Mouse (Mus musculus): ENCODE data around the gene Arhgef7. TPM values are rescaled to one million over a fixed set of nuclear protein-coding genes. Genes with fewer than 3 reads are reported as not detected.

Arhgef7 gene
- total RNA-seq, 1 experiment = 33.0 TPM

DNA sequence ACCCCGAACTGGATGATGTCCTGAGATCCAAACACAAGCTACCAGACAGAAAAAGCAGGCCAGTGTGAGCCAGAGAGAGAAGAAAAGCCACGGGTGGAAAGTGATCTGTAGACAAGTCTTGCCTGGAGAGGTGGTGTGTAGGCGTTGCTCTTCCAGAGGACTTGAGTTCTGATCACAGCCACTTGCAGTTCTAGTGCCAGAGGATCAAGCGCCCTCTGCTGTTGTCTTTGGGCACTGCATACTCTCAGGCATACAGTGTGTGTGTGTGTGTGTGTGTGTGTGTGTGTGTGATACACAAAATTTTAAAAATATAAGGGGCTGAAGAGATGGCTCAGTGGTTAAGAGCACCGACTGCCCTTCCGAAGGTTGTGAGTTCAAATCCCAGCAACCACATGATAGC lies 15.3 kb upstream of the Arhgef7 start:
- H3K4me3 ChIP-seq (ENCODE audit: insufficient read depth in 1 of 2, low read depth in 1 of 2, low read length in 2 of 2, poor library complexity in 1 of 2, severe bottlenecking in 1 of 2) = no peak overlapping the region
- in situ Hi-C loops (cut with MboI; ENCODE audit: low sequenced_read_pairs in 2 of 2, unreplicated experiment in 2 of 2) = no loop called here
- no peak overlapping the region for H3K27ac ChIP-seq (ENCODE audit: insufficient read depth, low read depth, low read length, poor library complexity, severe bottlenecking)
- H3K9ac ChIP-seq (ENCODE audit: insufficient read depth, low read depth, low read length, poor library complexity, severe bottlenecking) = no peak overlapping the region
- H3K4me1 ChIP-seq (ENCODE audit: control insufficient read depth in 2 of 2, insufficient read depth in 2 of 2, low read length in 2 of 2, poor library complexity in 1 of 2) = 0 out of 4 replicates have a peak, but pooled peaks cover 0 to 2% of the 10 kb centered on the region in 2 experiments
- H3K9me3 ChIP-seq (ENCODE audit: control insufficient read depth, insufficient read depth, low read depth, low read length) = no peaks in the 10 kb centered on the region
- DNase-seq (ENCODE audit: low read depth, low spot score) = no peak
- TF ChIP-seq HCFC1 (IDR thresholded peaks at IDR 0.05; ENCODE audit: borderline replicate concordance, insufficient read depth, low read length) (no peak), ZC3H11A (IDR thresholded peaks at IDR 0.05; ENCODE audit: borderline replicate concordance, low read depth, low read length) (peak; percentile 51; the same call in 1 of the 2 replicates)
- no peaks in the 10 kb centered on the region for H3K36me3 ChIP-seq (ENCODE audit: control insufficient read depth, insufficient read depth, low read length, poor library complexity, severe bottlenecking)

DNA sequence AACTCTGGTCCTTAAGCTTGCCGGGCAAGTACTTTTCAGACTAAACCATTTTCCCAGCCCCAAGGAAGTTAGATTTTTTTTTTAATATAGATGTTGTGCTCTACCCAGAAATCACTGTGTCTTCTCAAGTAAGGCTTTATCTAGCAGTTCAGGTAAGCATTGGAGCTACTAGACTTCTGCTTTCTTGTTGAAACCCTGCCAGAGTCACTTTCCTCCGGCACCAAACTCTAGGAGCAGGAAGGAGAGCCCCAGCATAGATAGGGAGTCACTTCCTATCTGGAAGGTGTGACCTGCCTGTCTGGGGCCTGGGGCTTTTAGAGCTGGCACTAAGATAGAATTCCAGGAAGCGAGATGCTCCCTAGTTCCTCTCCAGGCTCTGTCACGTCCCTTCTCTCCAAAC lies 10.3 kb upstream of the Arhgef7 start:
- no peak for DNase-seq (ENCODE audit: low read depth, low spot score)
- Histone ChIP-seq H3K4me1 (ENCODE audit: control insufficient read depth in 2 of 2, insufficient read depth in 2 of 2, low read length in 2 of 2, poor library complexity in 1 of 2) (no peaks in the 10 kb centered on the region), H3K27ac (ENCODE audit: insufficient read depth, low read depth, low read length, poor library complexity, severe bottlenecking) (no peak overlapping the region), H3K4me3 (ENCODE audit: insufficient read depth in 1 of 2, low read depth in 1 of 2, low read length in 2 of 2, poor library complexity in 1 of 2, severe bottlenecking in 1 of 2) (no peak overlapping the region), H3K9me3 (ENCODE audit: control insufficient read depth, insufficient read depth, low read depth, low read length) (no peaks in the 10 kb centered on the region), H3K9ac (ENCODE audit: insufficient read depth, low read depth, low read length, poor library complexity, severe bottlenecking) (no peak overlapping the region), H3K36me3 (ENCODE audit: control insufficient read depth, insufficient read depth, low read length, poor library complexity, severe bottlenecking) (no peaks in the 10 kb centered on the region)
- TF ChIP-seq ZC3H11A (IDR thresholded peaks at IDR 0.05; ENCODE audit: borderline replicate concordance, low read depth, low read length) (no peak), CHD2 (IDR thresholded peaks at IDR 0.05; ENCODE audit: low read depth, low read length) (no peak), HCFC1 (IDR thresholded peaks at IDR 0.05; ENCODE audit: borderline replicate concordance, insufficient read depth, low read length) (no peak), MAFK (IDR thresholded peaks at IDR 0.05; ENCODE audit: insufficient read depth, low read depth, low read length) (no peak), ZNF384 (IDR thresholded peaks at IDR 0.05; ENCODE audit: low read depth, low read length) (no peak)
- in situ Hi-C loops (cut with MboI; ENCODE audit: low sequenced_read_pairs in 2 of 2, unreplicated experiment in 2 of 2) = no loop called here

DNA sequence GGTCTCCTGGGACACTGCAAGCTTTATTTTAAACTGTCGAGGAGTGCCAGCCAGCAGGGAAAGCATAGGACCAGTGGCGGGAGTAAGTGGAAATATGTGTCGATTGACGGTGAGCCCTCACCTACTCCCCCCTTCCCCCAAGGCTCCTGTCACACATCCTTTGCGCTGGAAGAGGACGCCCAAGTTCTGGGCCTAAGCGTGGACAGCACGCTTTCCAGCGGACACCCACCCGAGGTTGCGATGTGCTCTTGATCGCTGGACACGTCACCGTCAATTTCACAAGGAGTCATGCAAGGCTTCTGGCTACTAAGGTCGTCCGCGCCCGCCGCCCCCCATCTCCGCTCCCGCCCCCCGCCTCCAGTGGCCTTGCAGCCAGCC lies 259 bp upstream of the Arhgef7 start:
- Histone ChIP-seq H3K36me3 (ENCODE audit: control insufficient read depth, insufficient read depth, low read length, poor library complexity, severe bottlenecking) (no peaks in the 10 kb centered on the region), H3K27ac (ENCODE audit: insufficient read depth, low read depth, low read length, poor library complexity, severe bottlenecking) (no peak overlapping the region), H3K9ac (ENCODE audit: insufficient read depth, low read depth, low read length, poor library complexity, severe bottlenecking) (peak overlapping the region; percentile 87), H3K9me3 (ENCODE audit: control insufficient read depth, insufficient read depth, low read depth, low read length) (no peaks in the 10 kb centered on the region), H3K4me1 (ENCODE audit: control insufficient read depth in 2 of 2, insufficient read depth in 2 of 2, low read length in 2 of 2, poor library complexity in 1 of 2) (no peaks in the 10 kb centered on the region), H3K4me3 (ENCODE audit: insufficient read depth in 1 of 2, low read depth in 1 of 2, low read length in 2 of 2, poor library complexity in 1 of 2, severe bottlenecking in 1 of 2) (peak overlapping the region; percentile 90 to 99)
- DNase-seq (ENCODE audit: low read depth, low spot score) = no peak
- in situ Hi-C loops (cut with MboI; ENCODE audit: low sequenced_read_pairs in 2 of 2, unreplicated experiment in 2 of 2) = no loop called here
- no peak for TF ChIP-seq ZNF384 (IDR thresholded peaks at IDR 0.05; ENCODE audit: low read depth, low read length)
- no peak for TF ChIP-seq CHD2 (IDR thresholded peaks at IDR 0.05; ENCODE audit: low read depth, low read length)
- TF ChIP-seq ZC3H11A (IDR thresholded peaks at IDR 0.05; ENCODE audit: borderline replicate concordance, low read depth, low read length) = no peak
- TF ChIP-seq MAFK (IDR thresholded peaks at IDR 0.05; ENCODE audit: insufficient read depth, low read depth, low read length) = no peak
- TF ChIP-seq HCFC1 (IDR thresholded peaks at IDR 0.05; ENCODE audit: borderline replicate concordance, insufficient read depth, low read length) = no peak

DNA sequence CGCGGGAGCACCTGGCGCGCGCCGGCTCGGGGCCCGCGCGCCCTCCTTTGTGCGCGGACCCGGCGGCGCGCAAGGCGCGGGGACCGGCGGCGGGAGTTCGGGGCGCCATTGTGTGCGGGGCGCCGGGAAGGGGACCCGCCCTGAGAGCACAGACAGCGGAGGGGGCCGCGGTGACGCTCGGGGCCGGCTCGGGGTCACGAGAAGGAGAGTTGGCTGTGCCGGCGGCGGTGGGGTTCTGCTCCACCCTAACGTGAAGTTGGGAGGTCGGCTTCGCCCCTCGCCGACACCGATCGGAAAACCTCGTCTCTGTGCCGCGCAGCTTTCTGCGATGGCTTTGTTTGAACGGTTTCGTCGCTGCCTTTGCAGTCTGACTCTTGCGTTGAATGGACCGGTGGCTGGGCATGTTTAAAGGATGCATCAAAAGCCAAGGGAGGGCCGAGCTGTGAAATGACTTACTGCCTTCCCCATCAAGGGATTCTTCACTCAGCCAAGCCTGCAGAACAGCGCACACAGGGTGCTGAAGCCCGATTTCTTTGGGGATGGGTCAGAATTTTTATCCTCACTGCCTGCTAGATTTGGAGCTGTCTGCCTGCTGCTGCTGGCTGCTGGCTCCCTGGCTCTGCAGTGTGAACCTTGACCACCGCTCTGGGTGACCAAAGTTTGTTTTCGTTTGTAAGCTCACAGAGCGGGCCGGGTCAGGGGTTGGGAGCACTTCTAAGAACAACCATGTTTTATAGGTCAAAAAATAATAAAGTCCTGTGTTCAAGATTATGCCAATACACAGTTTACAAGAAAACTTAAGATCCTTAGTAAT lies 1.2 kb downstream of the Arhgef7 start:
- TF ChIP-seq CHD2 (IDR thresholded peaks at IDR 0.05; ENCODE audit: low read depth, low read length) (no peak), MAFK (IDR thresholded peaks at IDR 0.05; ENCODE audit: insufficient read depth, low read depth, low read length) (no peak), ZNF384 (IDR thresholded peaks at IDR 0.05; ENCODE audit: low read depth, low read length) (no peak), HCFC1 (IDR thresholded peaks at IDR 0.05; ENCODE audit: borderline replicate concordance, insufficient read depth, low read length) (no peak), ZC3H11A (IDR thresholded peaks at IDR 0.05; ENCODE audit: borderline replicate concordance, low read depth, low read length) (no peak)
- Histone ChIP-seq H3K36me3 (ENCODE audit: control insufficient read depth, insufficient read depth, low read length, poor library complexity, severe bottlenecking) (no peaks in the 10 kb centered on the region), H3K9me3 (ENCODE audit: control insufficient read depth, insufficient read depth, low read depth, low read length) (no peaks in the 10 kb centered on the region), H3K9ac (ENCODE audit: insufficient read depth, low read depth, low read length, poor library complexity, severe bottlenecking) (peak overlapping the region; percentile 87), H3K27ac (ENCODE audit: insufficient read depth, low read depth, low read length, poor library complexity, severe bottlenecking) (no peak overlapping the region), H3K4me3 (ENCODE audit: insufficient read depth in 1 of 2, low read depth in 1 of 2, low read length in 2 of 2, poor library complexity in 1 of 2, severe bottlenecking in 1 of 2) (peak overlapping the region; percentile 90 to 99), H3K4me1 (ENCODE audit: control insufficient read depth in 2 of 2, insufficient read depth in 2 of 2, low read length in 2 of 2, poor library complexity in 1 of 2) (no peaks in the 10 kb centered on the region)
- in situ Hi-C loops (cut with MboI; ENCODE audit: low sequenced_read_pairs in 2 of 2, unreplicated experiment in 2 of 2) = no loop called here
- DNase-seq (ENCODE audit: low read depth, low spot score) = peak; percentile 30
